In the genomic region with DNA sequence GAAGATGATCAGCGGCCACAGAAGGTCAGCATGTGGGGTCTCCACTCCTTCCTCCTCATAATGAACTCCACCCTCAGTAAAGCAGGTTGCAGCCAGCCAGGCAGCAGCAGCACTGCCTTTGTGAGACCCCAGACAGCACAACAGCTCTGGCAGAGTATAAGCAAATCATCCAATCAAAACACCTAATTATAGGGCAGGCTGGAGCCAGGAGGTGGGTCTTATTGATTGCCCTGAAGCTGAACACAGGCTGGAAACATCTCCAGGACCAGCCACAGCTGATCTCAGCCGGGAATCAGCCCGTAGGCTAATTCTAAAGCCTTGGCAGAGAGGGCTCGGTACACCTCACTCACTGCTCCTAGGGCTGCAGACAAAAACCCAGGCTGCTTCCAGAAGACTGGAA, we compare ENCODE assay signal across 12 mouse cellular contexts.
DNase-seq lines count a peak whose midpoint lies in the region; ATAC-seq and TF ChIP-seq lines count a peak whose summit lies in the region.
"Had no signal": no experiment of that assay in that cellular context is flagged by ENCODE, and none has a peak within 500 bp of the region (broad histone marks: within the 10 kb centered on the region; RNA-seq: fewer than 3 reads in every experiment).

No protein-coding gene starts in this region.

- H3K4me1 ChIP-seq in G1E (ENCODE audit: insufficient read depth, low read depth, low read length) = peaks cover 86% of the 10 kb centered on the region
- peaks cover 44% of the 10 kb centered on the region for H3K4me1 ChIP-seq in forebrain, embryonic 10.5 days
- peaks cover 15% of the 10 kb centered on the region for H3K4me1 ChIP-seq in hindbrain, embryonic 14.5 days (replicated peaks; ENCODE audit: control insufficient read depth, insufficient read depth, low read length)
- peaks cover 18% of the 10 kb centered on the region for H3K4me1 ChIP-seq in midbrain, embryonic 16.5 days (ENCODE audit: control insufficient read depth, insufficient read depth, low read length)

- 25% methylated on average over 4 of the region's 4 CpGs for WGBS in forebrain, embryonic 10.5 days
- 24% methylated on average over 4 of the region's 4 CpGs for WGBS in hindbrain, embryonic 14.5 days
- 36% methylated on average over 4 of the region's 4 CpGs for WGBS in midbrain, embryonic 16.5 days

- no peaks in the 10 kb centered on the region for H3K9me3 ChIP-seq in G1E (replicated peaks)
- no peaks in the 10 kb centered on the region for H3K9me3 ChIP-seq in forebrain, embryonic 10.5 days
- no peaks in the 10 kb centered on the region for H3K9me3 ChIP-seq in hindbrain, embryonic 14.5 days (ENCODE audit: control insufficient read depth, low read length)
- no peaks in the 10 kb centered on the region for H3K9me3 ChIP-seq in midbrain, embryonic 16.5 days (replicated peaks; ENCODE audit: control insufficient read depth, low read length, poor library complexity, severe bottlenecking)

- no peak overlapping the region for H3K9ac ChIP-seq in hindbrain, embryonic 14.5 days
- H3K9ac ChIP-seq in midbrain, embryonic 16.5 days (ENCODE audit: low read depth, low read length) = no peak overlapping the region

- no peaks in the 10 kb centered on the region for H3K27me3 ChIP-seq in G1E (ENCODE audit: insufficient read depth, low read length)
- no peaks in the 10 kb centered on the region for H3K27me3 ChIP-seq in forebrain, embryonic 10.5 days (ENCODE audit: poor library complexity, severe bottlenecking)
- H3K27me3 ChIP-seq in hindbrain, embryonic 14.5 days (ENCODE audit: control insufficient read depth, insufficient read depth, low read length) = no peaks in the 10 kb centered on the region
- no peaks in the 10 kb centered on the region for H3K27me3 ChIP-seq in midbrain, embryonic 16.5 days (ENCODE audit: control insufficient read depth, insufficient read depth, low read depth, low read length)

- peaks cover 10% of the 10 kb centered on the region for H3K36me3 ChIP-seq in G1E (replicated peaks)
- no peaks in the 10 kb centered on the region for H3K36me3 ChIP-seq in forebrain, embryonic 10.5 days (replicated peaks)
- no peaks in the 10 kb centered on the region for H3K36me3 ChIP-seq in hindbrain, embryonic 14.5 days (replicated peaks; ENCODE audit: control insufficient read depth, insufficient read depth)
- H3K36me3 ChIP-seq in midbrain, embryonic 16.5 days (ENCODE audit: control insufficient read depth, insufficient read depth, low read length) = no peaks in the 10 kb centered on the region

- no peak for TF ChIP-seq CTCF in G1E (IDR thresholded peaks at IDR 0.05; ENCODE audit: low read depth, low read length)

- no peak for DNase-seq in G1E (ENCODE audit: low spot score)
- DNase-seq in forebrain, embryonic 10.5 days (ENCODE audit: extremely low spot score, low spot score) = peak; percentile 25
- DNase-seq in hindbrain, embryonic 14.5 days (ENCODE audit: low spot score) = no peak
- DNase-seq in layer of hippocampus, postnatal 36 days = no peak
- no peak for DNase-seq in adrenal gland, postnatal 10 days
- DNase-seq: gastrocnemius, postnatal 36 days; heart, postnatal 14 days; kidney, adult 2 months; left cerebral cortex, postnatal 4 days; thymus, adult 2 months had no signal

- H3K27ac ChIP-seq in forebrain, embryonic 10.5 days = peak overlapping the region; percentile 58
- peak overlapping the region; percentile 60; the same call in 1 of the 2 replicates for H3K27ac ChIP-seq in hindbrain, embryonic 14.5 days
- H3K27ac ChIP-seq in midbrain, embryonic 16.5 days (ENCODE audit: low read length) = peak overlapping the region; percentile 58; the same call in 1 of the 2 replicates

- peak overlapping the region; percentile 31; the same call in 1 of the 2 replicates for H3K4me3 ChIP-seq in G1E (ENCODE audit: low read depth, low read length)
- no peak overlapping the region for H3K4me3 ChIP-seq in forebrain, embryonic 10.5 days
- no peak overlapping the region for H3K4me3 ChIP-seq in hindbrain, embryonic 14.5 days (replicated peaks; ENCODE audit: low read length)
- no peak overlapping the region for H3K4me3 ChIP-seq in midbrain, embryonic 16.5 days (ENCODE audit: low read depth, low read length)

- H3K4me2 ChIP-seq in hindbrain, embryonic 14.5 days (replicated peaks) = no peak overlapping the region
- H3K4me2 ChIP-seq in midbrain, embryonic 16.5 days (ENCODE audit: low read length) = no peak overlapping the region

- ATAC-seq in G1E (ENCODE audit: extremely low read depth, insufficient number of reproducible peaks, low FRiP score, poor library complexity, severe bottlenecking) = no peak
- peak; percentile 39; the same call in 1 of the 2 replicates for ATAC-seq in hindbrain, embryonic 14.5 days (ENCODE audit: low FRiP score)
- peak; percentile 55; the same call in 1 of the 2 replicates for ATAC-seq in midbrain, embryonic 16.5 days
- no peak for ATAC-seq in monocyte, adult 5-6 weeks (replicated peaks; ENCODE audit: insufficient number of reproducible peaks, low FRiP score, low TSS enrichment, poor library complexity, severe bottlenecking)

Comparison
In these comparisons a context has a peak if more than half of its experiments do, and no peak if none do; other contexts are left out.
1. ATAC-seq: peak in hindbrain, embryonic 14.5 days (single experiment) and midbrain, embryonic 16.5 days (single experiment); none in G1E (single experiment) and monocyte, adult 5-6 weeks (single experiment).
2. Peak in every context shown above with its lines, with median percentiles within 50 percentile points of each other: H3K27ac ChIP-seq.